Mouse (Mus musculus): ENCODE measurements around the gene Cux1.
A peak's percentile ranks its signal among the peaks of the same experiment; 100 is the strongest.

The Cux1 gene

GRCm38 (mm10) chr5:136567176-136568025, at the start of gene Cux1:
Gene Cux1 (minus strand): TSS chr5:136567490.
- peak; percentile 90 to 91 for DNase-seq (ENCODE audit: low spot score in 2 of 2)

- no peak for DNase-seq (ENCODE audit: low spot score in 2 of 2)
Measured at GRCm38 (mm10) chr5:136612391-136612790, 45.1 kb upstream of the Cux1 start.

- no peak for DNase-seq (ENCODE audit: low spot score in 2 of 2)
Measured at GRCm38 (mm10) chr5:136608814-136609434, 41.6 kb upstream of the Cux1 start.

GRCm38 (mm10) chr5:136605144-136605543, 37.9 kb upstream of the Cux1 start:
- DNase-seq (ENCODE audit: low spot score in 2 of 2): no peak

GRCm38 (mm10) chr5:136603176-136603964, 36.1 kb upstream of the Cux1 start:
- DNase-seq (ENCODE audit: low spot score in 2 of 2): peak; percentile 75 to 90

- no peak for DNase-seq (ENCODE audit: low spot score in 2 of 2)
Measured at GRCm38 (mm10) chr5:136600511-136600910, 33.2 kb upstream of the Cux1 start.

- DNase-seq (ENCODE audit: low spot score in 2 of 2): peak; percentile 32 to 37
Measured at GRCm38 (mm10) chr5:136594896-136595540, 27.7 kb upstream of the Cux1 start.

- DNase-seq (ENCODE audit: low spot score in 2 of 2): no peak
Measured at GRCm38 (mm10) chr5:136591816-136592499, 24.7 kb upstream of the Cux1 start.

- no peak for DNase-seq (ENCODE audit: low spot score in 2 of 2)
Measured at GRCm38 (mm10) chr5:136589002-136589401, 21.7 kb upstream of the Cux1 start.

- DNase-seq (ENCODE audit: low spot score in 2 of 2): no peak
Measured at GRCm38 (mm10) chr5:136588471-136588870, 21.2 kb upstream of the Cux1 start.

- no peak for DNase-seq (ENCODE audit: low spot score in 2 of 2)
Measured at GRCm38 (mm10) chr5:136584676-136585285, 17.5 kb upstream of the Cux1 start.

GRCm38 (mm10) chr5:136583666-136584464, 16.6 kb upstream of the Cux1 start:
- DNase-seq (ENCODE audit: low spot score in 2 of 2): no peak

GRCm38 (mm10) chr5:136583256-136583655, 16.0 kb upstream of the Cux1 start:
- no peak for DNase-seq (ENCODE audit: low spot score in 2 of 2)

GRCm38 (mm10) chr5:136582201-136582600, 14.9 kb upstream of the Cux1 start:
- no peak for DNase-seq (ENCODE audit: low spot score in 2 of 2)

- no peak for DNase-seq (ENCODE audit: low spot score in 2 of 2)
Measured at GRCm38 (mm10) chr5:136581625-136582024, 14.3 kb upstream of the Cux1 start.

GRCm38 (mm10) chr5:136581166-136581565, 13.9 kb upstream of the Cux1 start:
- no peak for DNase-seq (ENCODE audit: low spot score in 2 of 2)

- DNase-seq (ENCODE audit: low spot score in 2 of 2): no peak
Measured at GRCm38 (mm10) chr5:136578201-136578600, 10.9 kb upstream of the Cux1 start.

- no peak for DNase-seq (ENCODE audit: low spot score in 2 of 2)
Measured at GRCm38 (mm10) chr5:136570171-136570570, 2.9 kb upstream of the Cux1 start.

- peak; percentile 64 to 79 for DNase-seq (ENCODE audit: low spot score in 2 of 2)
Measured at GRCm38 (mm10) chr5:136568776-136569175, 1.5 kb upstream of the Cux1 start.
